Mouse (Mus musculus) embryonic facial prominence, embryonic 13.5 days (tissue): ENCODE data around the gene Kif21a. TPM values are rescaled to one million over a fixed set of nuclear protein-coding genes. Genes with fewer than 3 reads are reported as not detected.

Experiments
- ATAC-seq: fragments of 200-750 bp; cut with Nextera tagmentation; 2 replicates; pipeline ENCODE4 v1.8.0; 2017; ENCODE audit warnings: low read depth; ENCODE audit not compliant: insufficient number of reproducible peaks, insufficient read depth, low FRiP score, low TSS enrichment
- H3K27ac ChIP-seq: fragments of 300-500 bp; sonication (generic); 2 replicates; pipeline ENCODE4 v1.5.1; 2015; ENCODE audit warnings: moderate library complexity, mild to moderate bottlenecking, inconsistent platforms
- H3K27me3 ChIP-seq: fragments of 300-500 bp; sonication (generic); 2 replicates; pipeline ENCODE4 v1.6.1; 2015; ENCODE audit warnings: mild to moderate bottlenecking, inconsistent platforms
- H3K36me3 ChIP-seq: fragments of 300-500 bp; sonication (generic); 2 replicates; pipeline ENCODE4 v1.6.1; 2015; ENCODE audit warnings: mild to moderate bottlenecking, inconsistent platforms
- H3K4me1 ChIP-seq: fragments of 300-500 bp; sonication (generic); 2 replicates; pipeline ENCODE4 v1.6.1; 2015; ENCODE audit warnings: inconsistent platforms
- H3K4me2 ChIP-seq: fragments of 300-500 bp; sonication (generic); 2 replicates; pipeline ENCODE4 v1.6.1; 2015; ENCODE audit warnings: moderate library complexity, mild to moderate bottlenecking, inconsistent platforms
- H3K4me3 ChIP-seq: fragments of 300-500 bp; sonication (generic); 2 replicates; pipeline ENCODE4 v1.5.1; 2015; ENCODE audit warnings: mild to moderate bottlenecking, inconsistent platforms
- H3K9ac ChIP-seq: fragments of 300-500 bp; sonication (generic); 2 replicates; pipeline ENCODE4 v1.6.1; 2015; ENCODE audit warnings: mild to moderate bottlenecking, inconsistent platforms
- H3K9me3 ChIP-seq: fragments of 300-500 bp; sonication (generic); 2 replicates; pipeline ENCODE4 v1.6.1; 2016; ENCODE audit warnings: inconsistent platforms
- WGBS: fragments of 180-500 bp; shearing (Covaris S2); methylation state at CpG from one replicate; pipeline ENCODE4 v1.1.7; 2015; ENCODE audit warnings: mixed read lengths; 5-methylcytosine and 5-hydroxymethylcytosine counted together
- polyA plus RNA-seq: library from polyadenylated mRNA; unstranded; fragments of >200 nt; fragmentation: Nextera tagmentation; extraction: Ambion mirVana; gene quantifications from 2 replicates; pipeline ENCODE4 v1.2.1, GENCODE M21; 2015

Gene Kif21a
- polyA plus RNA-seq, 1 experiment from 2014 or later, result 7.9 TPM

- Histone ChIP-seq H3K9me3 (no peaks in the 10 kb centered on the region), H3K9ac (no peak overlapping the region), H3K4me3 (no peak overlapping the region), H3K36me3 (no peaks in the 10 kb centered on the region), H3K27me3 (no peaks in the 10 kb centered on the region), H3K4me2 (no peak overlapping the region), H3K27ac (no peak overlapping the region), H3K4me1 (no peaks in the 10 kb centered on the region)
- WGBS, result 24% methylated on average over 1 of the region's 1 CpGs
- ATAC-seq, result no peak
Observed at GRCm38 (mm10) chr15:90929043-90929442, 120.7 kb downstream of the Kif21a start.

GRCm38 (mm10) chr15:90896480-90896879 lies 153.3 kb downstream of the Kif21a start:
- Histone ChIP-seq H3K27ac (no peak overlapping the region), H3K36me3 (no peaks in the 10 kb centered on the region), H3K27me3 (no peaks in the 10 kb centered on the region), H3K4me3 (no peak overlapping the region), H3K4me2 (no peak overlapping the region), H3K9me3 (no peaks in the 10 kb centered on the region), H3K9ac (no peak overlapping the region), H3K4me1 (no peaks in the 10 kb centered on the region)
- 84% methylated on average over 9 of the region's 9 CpGs for WGBS
- no peak for ATAC-seq

- no peak overlapping the region for H3K27ac ChIP-seq
- H3K4me1 ChIP-seq, result no peaks in the 10 kb centered on the region
- H3K4me3 ChIP-seq, result no peak overlapping the region
- no peak overlapping the region for H3K9ac ChIP-seq
- WGBS, result 72% methylated on average over 8 of the region's 8 CpGs
- no peaks in the 10 kb centered on the region for H3K9me3 ChIP-seq
- no peak overlapping the region for H3K4me2 ChIP-seq
- H3K36me3 ChIP-seq, result no peaks in the 10 kb centered on the region
- ATAC-seq, result no peak
- no peaks in the 10 kb centered on the region for H3K27me3 ChIP-seq
Observed at GRCm38 (mm10) chr15:90887466-90887865, 162.3 kb downstream of the Kif21a start.

Other genes starting within 250 kb of the Kif21a start
- 2.4 and 4.4 TPM in 2 replicates for gene Abcd2, start 141.9 kb upstream of the Kif21a start, polyA plus RNA-seq
- gene CN725425, start 149.5 kb upstream of the Kif21a start, polyA plus RNA-seq, result not detected in 2 replicates